Mouse (Mus musculus) liver, postnatal 0 days (tissue): ENCODE results near the gene Stard3. TPM values are rescaled to one million over a fixed set of nuclear protein-coding genes. Genes with fewer than 3 reads are reported as not detected.

Source experiments
- ATAC-seq: fragments of 200-750 bp; cut with Nextera tagmentation; 2 replicates; pipeline ENCODE4 v1.8.0; 2017; ENCODE audit warnings: mild to moderate bottlenecking, moderate library complexity
- DNase-seq: peaks from one replicate; pipeline ENCODE4 v3.0.0-alpha.2; 2016
- H3K27ac ChIP-seq: fragments of 300-500 bp; sonication (generic); 2 replicates; pipeline ENCODE4 v1.5.1; 2014; ENCODE audit warnings: antibody characterized with exemption, moderate library complexity, mild to moderate bottlenecking, low read depth
- H3K27me3 ChIP-seq: fragments of 300-500 bp; sonication (generic); 2 replicates; pipeline ENCODE4 v1.6.1; 2014; ENCODE audit warnings: low read length, control low read depth, mixed read lengths; ENCODE audit not compliant: insufficient read depth
- H3K36me3 ChIP-seq: fragments of 300-500 bp; sonication (generic); replicated peaks from 2 replicates; pipeline ENCODE4 v1.6.1; 2014; ENCODE audit warnings: mild to moderate bottlenecking, control low read depth, low read length, moderate library complexity, mixed read lengths; ENCODE audit not compliant: insufficient read depth
- H3K4me1 ChIP-seq: fragments of 300-500 bp; sonication (generic); 2 replicates; pipeline ENCODE4 v1.6.1; 2014; ENCODE audit warnings: antibody characterized with exemption, mild to moderate bottlenecking, control low read depth; ENCODE audit not compliant: insufficient read depth
- H3K4me2 ChIP-seq: fragments of 300-500 bp; sonication (generic); 2 replicates; pipeline ENCODE4 v1.6.1; 2014; ENCODE audit warnings: low read depth, mild to moderate bottlenecking, low read length, moderate library complexity, mixed read lengths
- H3K4me3 ChIP-seq: fragments of 300-500 bp; sonication (generic); 2 replicates; pipeline ENCODE4 v1.5.1; 2014; ENCODE audit warnings: low read depth, low read length
- H3K9ac ChIP-seq: fragments of 300-500 bp; sonication (generic); replicated peaks from 2 replicates; pipeline ENCODE4 v1.6.1; 2014; ENCODE audit warnings: mild to moderate bottlenecking, moderate library complexity
- H3K9me3 ChIP-seq: fragments of 300-500 bp; sonication (generic); 2 replicates; pipeline ENCODE4 v1.6.1; 2016; ENCODE audit warnings: mild to moderate bottlenecking, control low read depth, low read length, mixed read lengths
- CTCF ChIP-seq: sonication (generic); IDR thresholded peaks from 2 replicates; pipeline ENCODE4 v1.5.1; 2016; ENCODE audit warnings: antibody characterized with exemption, low read depth
- EP300 ChIP-seq: IDR thresholded peaks from 2 replicates; pipeline ENCODE4 v1.6.1; 2016; ENCODE audit warnings: antibody characterized with exemption, low read depth, mild to moderate bottlenecking
- WGBS: fragments of 180-500 bp; shearing (Covaris S2); extraction: QIAGEN DNeasy Blood & Tissue Kit; methylation state at CpG from one replicate; pipeline ENCODE4 v1.1.7; 2014; ENCODE audit not compliant: insufficient replicate concordance; 5-methylcytosine and 5-hydroxymethylcytosine counted together
- polyA plus RNA-seq: library from polyadenylated mRNA; unstranded; fragments of >200 nt; fragmentation: Nextera tagmentation; extraction: Ambion mirVana; gene quantifications from 2 replicates; pipeline ENCODE4 v1.2.1, GENCODE M21; 2015

Stard3 gene
- polyA plus RNA-seq, 1 experiment from 2014 or later = 15.4 TPM

DNA sequence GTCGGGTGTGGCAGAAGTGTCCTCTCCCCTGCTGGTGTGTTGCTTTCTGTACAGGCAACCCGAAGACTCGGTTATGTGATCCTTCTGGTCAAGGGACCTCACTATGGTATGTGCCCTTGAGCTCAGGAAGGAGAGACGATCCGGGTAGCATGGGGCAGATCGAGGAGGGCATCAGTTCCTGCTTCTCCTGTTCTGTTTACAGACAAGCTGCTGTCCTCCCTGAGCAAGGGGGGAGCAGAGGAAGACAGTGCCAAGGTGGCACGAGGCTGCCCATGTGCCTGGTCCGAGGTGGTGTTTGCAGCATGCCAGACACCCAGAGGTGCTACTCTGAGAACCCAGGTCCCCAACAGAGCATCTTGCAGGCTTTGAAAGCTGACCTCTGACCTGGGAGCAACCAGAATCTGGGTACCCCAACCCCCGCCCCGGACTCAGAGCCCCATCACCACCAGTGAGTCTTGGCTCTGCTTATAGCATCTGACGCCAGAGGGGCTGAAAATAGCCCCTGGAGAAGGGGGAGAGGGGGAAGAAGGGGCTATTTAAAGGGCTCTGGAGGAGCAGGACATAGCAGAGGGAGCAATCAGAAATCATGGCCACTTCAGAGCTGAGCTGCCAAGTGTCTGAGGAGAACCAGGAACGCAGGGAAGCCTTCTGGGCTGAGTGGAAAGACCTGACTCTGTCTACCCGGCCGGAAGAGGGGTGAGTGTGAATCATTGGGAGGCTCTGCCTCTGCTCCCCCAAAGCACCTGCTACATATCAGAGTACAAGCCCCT is 25.3 kb downstream of the Stard3 start, which contains the start of gene Tcap:
TSS of gene Tcap (plus strand) at position 551 of the 770 bp plus-strand sequence.
- H3K4me3 ChIP-seq = no peak within 1 kb of the TSS
- H3K36me3 ChIP-seq = peaks cover 15% of the 10 kb centered on the region
- peaks cover 24% of the 10 kb centered on the region for H3K27me3 ChIP-seq
- WGBS = 59% methylated on average over 14 of the region's 14 CpGs
- H3K27ac ChIP-seq = no peak within 1 kb of the TSS
- H3K4me1 ChIP-seq = no peaks in the 10 kb centered on the region
- ATAC-seq = no peak
- DNase-seq = no peak
- TF ChIP-seq EP300 (no peak), CTCF (no peak)
- no peak within 1 kb of the TSS for H3K9ac ChIP-seq
- H3K4me2 ChIP-seq = no peak within 1 kb of the TSS
- H3K9me3 ChIP-seq = no peaks in the 10 kb centered on the region

DNA sequence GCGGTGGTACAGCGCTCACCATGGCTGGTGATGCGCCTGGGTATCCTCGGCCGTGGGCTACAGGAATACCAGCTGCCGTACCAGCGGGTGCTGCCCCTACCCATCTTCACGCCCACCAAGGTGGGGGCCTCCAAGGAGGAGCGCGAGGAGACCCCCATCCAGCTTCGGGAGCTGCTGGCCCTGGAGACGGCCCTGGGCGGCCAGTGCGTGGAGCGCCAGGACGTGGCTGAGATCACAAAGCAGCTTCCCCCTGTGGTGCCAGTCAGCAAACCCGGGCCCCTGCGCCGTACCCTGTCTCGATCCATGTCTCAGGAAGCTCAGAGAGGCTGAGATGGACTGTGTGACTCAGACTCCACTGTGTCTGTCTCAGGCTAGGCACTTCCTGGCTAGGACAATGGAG is 26.0 kb downstream of the Stard3 start:
- Histone ChIP-seq H3K27me3 (peaks cover 25% of the 10 kb centered on the region), H3K9ac (no peak overlapping the region), H3K27ac (no peak overlapping the region), H3K9me3 (no peaks in the 10 kb centered on the region), H3K4me3 (no peak overlapping the region), H3K4me2 (no peak overlapping the region), H3K4me1 (no peaks in the 10 kb centered on the region), H3K36me3 (peaks cover 10% of the 10 kb centered on the region)
- DNase-seq = no peak
- no peak for TF ChIP-seq CTCF
- TF ChIP-seq EP300 = no peak
- 66% methylated on average over 19 of the region's 20 CpGs for WGBS
- ATAC-seq = no peak

DNA sequence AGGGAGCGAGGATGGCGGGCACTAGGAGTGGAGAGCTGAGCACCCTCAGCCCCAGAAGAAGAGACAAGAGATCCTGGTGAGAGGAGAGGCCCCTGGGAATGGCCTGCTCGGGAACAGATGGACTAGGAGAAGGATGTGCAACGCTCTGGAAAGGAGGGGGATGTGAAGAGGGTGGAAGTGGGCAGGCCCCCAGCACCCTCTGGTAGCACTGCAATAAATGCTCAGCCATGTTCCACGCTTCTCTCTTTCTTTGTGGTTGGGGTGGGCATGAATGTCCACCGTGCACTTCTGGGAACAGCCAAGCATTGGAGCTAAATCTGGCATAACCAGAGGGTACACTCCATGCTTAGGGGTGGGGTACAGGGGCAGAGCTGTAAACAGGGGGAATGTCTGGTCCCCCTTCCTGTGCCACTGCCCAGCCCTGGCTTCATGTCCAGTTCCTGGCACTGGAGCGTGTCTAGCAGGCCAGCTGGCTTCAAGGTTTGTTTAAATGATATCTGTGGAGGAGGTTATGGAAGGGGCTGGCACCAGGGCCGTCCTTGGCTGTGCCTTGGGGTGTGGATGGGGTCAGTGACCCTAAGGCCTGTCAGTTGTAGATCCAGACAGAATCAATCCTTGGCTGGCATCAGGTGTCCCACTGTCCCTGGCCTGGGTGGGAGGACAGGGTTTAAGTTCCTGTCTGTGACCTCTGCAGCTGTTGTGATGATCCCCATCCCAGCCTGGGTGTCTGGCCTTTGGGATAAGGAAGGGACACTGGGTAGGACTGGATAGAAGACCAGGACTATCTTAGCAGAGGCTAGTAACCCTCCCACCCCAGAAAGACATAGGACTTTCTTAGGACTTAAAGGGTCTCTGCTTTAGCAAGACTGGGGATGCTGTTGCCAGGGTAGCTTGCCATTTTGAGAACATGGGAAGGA is 26.8 kb downstream of the Stard3 start:
- Histone ChIP-seq H3K27me3 (peaks cover 27% of the 10 kb centered on the region), H3K4me3 (no peak overlapping the region), H3K9ac (no peak overlapping the region), H3K9me3 (no peaks in the 10 kb centered on the region), H3K4me2 (no peak overlapping the region), H3K36me3 (peaks cover 6% of the 10 kb centered on the region), H3K27ac (no peak overlapping the region), H3K4me1 (no peaks in the 10 kb centered on the region)
- peak; percentile 35; the same call in 1 of the 2 replicates for ATAC-seq
- DNase-seq = no peak
- TF ChIP-seq EP300 = no peak
- no peak for TF ChIP-seq CTCF
- WGBS = 54% methylated on average over 8 of the region's 8 CpGs

DNA sequence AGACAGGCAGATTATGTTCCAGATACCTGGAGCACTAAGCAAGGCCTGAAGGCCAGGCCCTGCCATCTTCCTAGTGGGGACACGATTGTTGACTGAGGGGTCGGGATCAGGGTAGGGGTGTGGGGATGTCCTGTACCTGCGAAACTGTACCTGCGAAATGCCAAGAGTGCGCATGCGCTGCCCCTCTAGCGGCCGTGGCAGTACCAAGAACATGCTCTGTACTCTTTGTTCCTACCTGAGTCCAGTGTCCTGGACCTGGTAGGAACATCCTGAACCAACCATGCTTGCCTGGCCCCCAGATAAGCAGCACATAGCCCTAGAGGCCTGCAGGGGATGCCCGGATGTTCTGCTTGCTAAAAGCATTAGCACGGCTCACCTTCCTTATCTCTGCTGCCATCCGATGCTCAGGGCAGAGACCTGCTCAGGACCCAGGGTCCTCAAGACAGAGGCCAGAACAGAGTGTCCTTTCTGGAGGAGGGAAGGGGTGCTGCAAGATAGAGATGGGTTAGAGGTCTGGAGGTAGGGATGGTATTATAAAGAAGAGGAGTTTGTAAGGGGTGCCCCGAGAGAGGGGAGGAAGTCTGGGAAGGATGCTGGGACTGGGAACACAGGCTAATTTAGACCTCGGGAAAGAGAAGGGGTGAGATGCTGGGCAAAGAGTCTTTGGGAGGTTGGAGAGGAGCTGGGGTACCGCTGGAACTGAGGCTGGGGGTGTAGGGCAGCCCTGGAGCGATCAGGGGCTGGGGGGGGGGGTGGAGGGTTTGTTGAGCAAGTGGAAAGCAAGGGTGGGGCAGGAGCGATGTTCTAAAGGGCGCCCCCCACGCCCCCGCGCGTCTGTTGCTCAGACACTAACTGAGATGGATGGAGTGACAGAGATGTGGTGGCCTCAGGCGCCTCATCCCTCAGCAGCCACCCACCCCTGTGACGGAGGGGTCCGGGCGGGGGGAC is 27.7 kb downstream of the Stard3 start, which contains the start of gene Pnmt:
TSS of gene Pnmt (plus strand) at position 813 of the 948 bp plus-strand sequence.
- 46% methylated on average over 25 of the region's 25 CpGs for WGBS
- ATAC-seq = no peak
- peaks cover 29% of the 10 kb centered on the region for H3K27me3 ChIP-seq

DNA sequence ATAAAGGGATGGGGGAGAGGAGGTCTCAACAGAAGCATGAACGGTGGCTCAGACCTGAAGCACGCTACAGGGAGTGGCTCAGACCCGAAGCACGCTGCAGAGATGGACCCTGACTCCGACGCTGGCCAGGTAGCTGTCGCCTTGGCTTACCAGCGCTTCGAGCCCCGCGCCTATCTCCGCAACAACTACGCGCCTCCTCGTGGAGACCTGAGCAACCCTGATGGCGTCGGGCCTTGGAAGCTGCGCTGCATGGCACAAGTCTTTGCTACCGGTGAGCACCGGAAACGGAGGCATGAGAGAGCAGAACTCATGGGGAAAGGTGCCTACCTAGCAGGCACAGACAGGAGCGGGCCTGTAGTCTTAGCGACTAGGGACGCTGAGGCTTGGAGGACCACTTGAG is 28.4 kb downstream of the Stard3 start:
- TF ChIP-seq EP300 (no peak), CTCF (no peak)
- Histone ChIP-seq H3K4me3 (no peak overlapping the region), H3K27me3 (peaks cover 29% of the 10 kb centered on the region), H3K4me2 (no peak overlapping the region), H3K27ac (no peak overlapping the region), H3K4me1 (no peaks in the 10 kb centered on the region), H3K9me3 (no peaks in the 10 kb centered on the region), H3K36me3 (no peaks in the 10 kb centered on the region), H3K9ac (no peak overlapping the region)
- WGBS = 18% methylated on average over 24 of the region's 24 CpGs
- DNase-seq (no peak), ATAC-seq (no peak)

More for the DNA sequence above, 27.7 kb downstream of the Stard3 start, which contains the start of gene Pnmt:
- no peak within 1 kb of the TSS for H3K27ac ChIP-seq
- TF ChIP-seq CTCF = no peak
- no peak for TF ChIP-seq EP300
- no peak for DNase-seq
- H3K4me2 ChIP-seq = no peak within 1 kb of the TSS
- H3K9ac ChIP-seq = no peak within 1 kb of the TSS
- no peaks in the 10 kb centered on the region; the same call in 1 of the 2 replicates for H3K36me3 ChIP-seq
- H3K4me1 ChIP-seq = no peaks in the 10 kb centered on the region
- no peak within 1 kb of the TSS for H3K4me3 ChIP-seq
- no peaks in the 10 kb centered on the region for H3K9me3 ChIP-seq
